Mouse (Mus musculus) C2C12 (cell line): Measurements from ENCODE around the gene Sfmbt1. TPM values are rescaled to one million over a fixed set of nuclear protein-coding genes. Genes with fewer than 3 reads are reported as not detected.

ENCODE experiments used
- H3K27me3 ChIP-seq: one replicate; pipeline ENCODE4 v1.6.1; 2011; ENCODE audit not compliant: control insufficient read depth, insufficient read depth, insufficient read length
- H3K36me3 ChIP-seq: one replicate; pipeline ENCODE4 v1.6.1; 2011; ENCODE audit not compliant: control insufficient read depth, insufficient read depth
- H3K4me3 ChIP-seq: one replicate; pipeline ENCODE4 v1.5.1; 2011; ENCODE audit warnings: mild to moderate bottlenecking, control low read depth; ENCODE audit not compliant: poor library complexity, insufficient read depth, severe bottlenecking
- H3K79me2 ChIP-seq: one replicate; pipeline ENCODE4 v1.6.1; 2011; ENCODE audit not compliant: control insufficient read depth, insufficient read depth
- H3K79me3 ChIP-seq: one replicate; pipeline ENCODE4 v1.6.1; 2011; ENCODE audit warnings: low read depth, control low read depth
- H3ac ChIP-seq: one replicate; pipeline ENCODE3; 2011; ENCODE audit warnings: low read depth; ENCODE audit not compliant: control insufficient read depth, insufficient read length
- CEBPB ChIP-seq: IDR thresholded peaks from one replicate; pipeline ENCODE4 v1.6.1; 2011; ENCODE audit warnings: low read depth, mild to moderate bottlenecking, control low read depth, moderate library complexity
- CTCF ChIP-seq: IDR thresholded peaks from one replicate; pipeline ENCODE4 v1.5.1; 2011; ENCODE audit not compliant: control insufficient read depth, insufficient read depth, insufficient read length
- FOSL1 ChIP-seq: IDR thresholded peaks from one replicate; pipeline ENCODE4 v1.8.0; 2011; ENCODE audit warnings: mild to moderate bottlenecking, low read length; ENCODE audit not compliant: poor library complexity, insufficient read depth, severe bottlenecking
- MAX ChIP-seq: IDR thresholded peaks from one replicate; pipeline ENCODE4 v1.6.1; 2011; ENCODE audit warnings: mild to moderate bottlenecking, control low read depth
- MYOD1 ChIP-seq: IDR thresholded peaks from one replicate; pipeline ENCODE4 v1.6.1; 2011; ENCODE audit warnings: low read depth; ENCODE audit not compliant: control insufficient read depth, insufficient read length
- MYOG ChIP-seq: IDR thresholded peaks from one replicate; pipeline ENCODE4 v1.6.1; 2011; ENCODE audit not compliant: control insufficient read depth, insufficient read length; ENCODE audit errors: extremely low read depth
- USF1 ChIP-seq: IDR thresholded peaks from one replicate; pipeline ENCODE4 v1.6.1; 2011; ENCODE audit warnings: low read depth, mild to moderate bottlenecking, control low read depth, moderate library complexity
- polyA plus RNA-seq: library from polyadenylated mRNA; unstranded; fragments of >200 nt; fragmentation: generic; extraction: Trizol; gene quantifications from one replicate; pipeline ENCODE4 v1.2.1, GENCODE M21; 2012; ENCODE audit warnings: missing spikeins

The Sfmbt1 gene
- polyA plus RNA-seq, 1 experiment = 5.1 TPM

GRCm38 (mm10) chr14:30868826-30869225 lies 154.2 kb downstream of the Sfmbt1 start:
- Histone ChIP-seq H3ac (no peak overlapping the region), H3K79me2 (no peaks in the 10 kb centered on the region), H3K36me3 (peaks cover 21% of the 10 kb centered on the region), H3K79me3 (no peaks in the 10 kb centered on the region), H3K27me3 (no peaks in the 10 kb centered on the region), H3K4me3 (no peak overlapping the region)
- no peak for TF ChIP-seq FOSL1

GRCm38 (mm10) chr14:30869391-30869801 lies 154.7 kb downstream of the Sfmbt1 start:
- H3K79me2 ChIP-seq = no peaks in the 10 kb centered on the region
- no peak for TF ChIP-seq CEBPB
- no peak for TF ChIP-seq MYOG
- TF ChIP-seq FOSL1 = no peak
- no peak for TF ChIP-seq MYOD1
- no peak for TF ChIP-seq MAX
- TF ChIP-seq CTCF = no peak
- TF ChIP-seq USF1 = no peak
- H3K36me3 ChIP-seq = peaks cover 19% of the 10 kb centered on the region
- no peak overlapping the region for H3K4me3 ChIP-seq
- H3K79me3 ChIP-seq = no peaks in the 10 kb centered on the region
- no peaks in the 10 kb centered on the region for H3K27me3 ChIP-seq
- H3ac ChIP-seq = no peak overlapping the region

- no peak overlapping the region for H3K4me3 ChIP-seq
- no peaks in the 10 kb centered on the region for H3K79me3 ChIP-seq
- peaks cover 10% of the 10 kb centered on the region for H3K36me3 ChIP-seq
- no peak overlapping the region for H3ac ChIP-seq
- no peak for TF ChIP-seq CEBPB
- no peak for TF ChIP-seq MYOD1
- no peak for TF ChIP-seq CTCF
- TF ChIP-seq MYOG = no peak
- no peak for TF ChIP-seq USF1
- TF ChIP-seq MAX = no peak
- no peak for TF ChIP-seq FOSL1
- no peaks in the 10 kb centered on the region for H3K27me3 ChIP-seq
- H3K79me2 ChIP-seq = no peaks in the 10 kb centered on the region
Observed at GRCm38 (mm10) chr14:30870206-30871147, 155.8 kb downstream of the Sfmbt1 start.

Other genes starting within 250 kb of the Sfmbt1 start
- gene Dcp1a, start 235.3 kb upstream of the Sfmbt1 start, polyA plus RNA-seq = 7.7 TPM
- gene Cacna1d, start 223.4 kb upstream of the Sfmbt1 start, polyA plus RNA-seq = not detected
- 86.5 TPM for gene Tkt, start 166.5 kb upstream of the Sfmbt1 start, polyA plus RNA-seq
- 29.3 TPM for gene Prkcd, start 88.6 kb upstream of the Sfmbt1 start, polyA plus RNA-seq
- 13.4 TPM for gene Rft1, start 60.5 kb upstream of the Sfmbt1 start, polyA plus RNA-seq
- gene Tmem110, start 110.7 kb downstream of the Sfmbt1 start, polyA plus RNA-seq = 15.7 TPM
- 10.3 TPM for gene Mustn1, start 164.4 kb downstream of the Sfmbt1 start, polyA plus RNA-seq
- gene Itih4, start 171.6 kb downstream of the Sfmbt1 start, polyA plus RNA-seq = 0.11 TPM
- 0.01 TPM for gene Itih3, start 208.9 kb downstream of the Sfmbt1 start, polyA plus RNA-seq
- not detected for gene Itih1, start 228.4 kb downstream of the Sfmbt1 start, polyA plus RNA-seq
- gene Nek4, start 236.5 kb downstream of the Sfmbt1 start, polyA plus RNA-seq = 4.2 TPM